In the genomic region with DNA sequence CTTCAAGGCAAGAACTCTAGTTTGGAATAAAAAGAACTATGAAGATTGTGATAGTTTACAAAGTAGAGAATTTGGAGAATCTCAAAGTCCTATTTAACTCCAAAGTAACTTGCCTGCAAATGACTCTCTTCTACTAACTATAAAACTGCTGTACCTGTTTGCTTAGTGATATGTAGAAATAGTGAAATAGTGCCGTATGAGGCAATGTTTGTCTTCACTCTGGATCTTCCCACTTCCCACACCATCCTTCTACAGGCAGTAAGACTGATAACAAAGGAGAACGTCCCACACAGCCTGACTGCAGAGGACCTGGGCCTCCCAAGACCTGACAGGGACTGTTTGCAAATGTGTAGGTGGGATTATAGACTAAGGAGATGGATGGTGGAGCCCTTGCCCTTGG, we compare ENCODE assay signal across 22 mouse cellular contexts.
DNase-seq lines count a peak whose midpoint lies in the region; ATAC-seq and TF ChIP-seq lines count a peak whose summit lies in the region.
"Had no signal": no experiment of that assay in that cellular context is flagged by ENCODE, and none has a peak within 500 bp of the region (broad histone marks: within the 10 kb centered on the region; RNA-seq: fewer than 3 reads in every experiment).

No protein-coding gene starts in this region.

- no peaks in the 10 kb centered on the region for H3K36me3 ChIP-seq in liver, adult 2 months (ENCODE audit: control insufficient read depth, insufficient read depth, low read length)
- H3K36me3 ChIP-seq in liver, embryonic 12.5 days = no peaks in the 10 kb centered on the region
- H3K36me3 ChIP-seq in liver, embryonic 16.5 days (ENCODE audit: control insufficient read depth, insufficient read depth) = no peaks in the 10 kb centered on the region
- H3K36me3 ChIP-seq in liver, embryonic 11.5 days (ENCODE audit: control insufficient read depth, insufficient read depth, low read length) = no peaks in the 10 kb centered on the region
- no peaks in the 10 kb centered on the region for H3K36me3 ChIP-seq in liver, postnatal 0 days (replicated peaks; ENCODE audit: insufficient read depth, low read length)
- H3K36me3 ChIP-seq: G1E had no signal

- H3K27me3 ChIP-seq in liver, adult 2 months (ENCODE audit: control insufficient read depth, insufficient read depth, low read length) = no peaks in the 10 kb centered on the region
- H3K27me3 ChIP-seq in liver, embryonic 12.5 days (replicated peaks) = no peaks in the 10 kb centered on the region
- H3K27me3 ChIP-seq in liver, embryonic 16.5 days (ENCODE audit: control insufficient read depth, insufficient read depth, low read depth, low read length) = no peaks in the 10 kb centered on the region
- H3K27me3 ChIP-seq in liver, embryonic 11.5 days (replicated peaks; ENCODE audit: control insufficient read depth, insufficient read depth, low read length) = no peaks in the 10 kb centered on the region
- no peaks in the 10 kb centered on the region for H3K27me3 ChIP-seq in liver, postnatal 0 days (ENCODE audit: insufficient read depth, low read length)
- H3K27me3 ChIP-seq: CH12.LX, Patski had no signal

- TF ChIP-seq EP300 in liver, postnatal 0 days (IDR thresholded peaks at IDR 0.05; ENCODE audit: low read depth) = no peak

- no peak for TF ChIP-seq POLR2A in liver, adult 2 months (IDR thresholded peaks at IDR 0.05; ENCODE audit: extremely low read depth, insufficient read depth, low read length)

- H3K9ac ChIP-seq in liver, adult 2 months (ENCODE audit: low read depth, low read length) = no peak overlapping the region
- H3K9ac ChIP-seq in liver, embryonic 12.5 days = no peak overlapping the region
- no peak overlapping the region for H3K9ac ChIP-seq in liver, embryonic 16.5 days (ENCODE audit: low read depth, low read length)
- no peak overlapping the region for H3K9ac ChIP-seq in liver, embryonic 11.5 days (ENCODE audit: low read depth, low read length)
- no peak overlapping the region for H3K9ac ChIP-seq in liver, postnatal 0 days (replicated peaks)

- no peak overlapping the region for H3K4me2 ChIP-seq in liver, embryonic 12.5 days
- H3K4me2 ChIP-seq in liver, embryonic 16.5 days (ENCODE audit: low read depth, low read length) = no peak overlapping the region
- no peak overlapping the region for H3K4me2 ChIP-seq in liver, embryonic 11.5 days
- no peak overlapping the region for H3K4me2 ChIP-seq in liver, postnatal 0 days (ENCODE audit: low read depth, low read length)

- peak; percentile 21 for DNase-seq in heart, adult 11 months
- no peak for DNase-seq in heart, adult 18-20 months
- DNase-seq in liver, adult 2 months (ENCODE audit: extremely low read depth, low read depth, low spot score) = peak; percentile 72
- DNase-seq in liver, embryonic 11.5 days (ENCODE audit: low spot score) = no peak
- DNase-seq in liver, postnatal 0 days = no peak
- DNase-seq in liver = no peak
- DNase-seq: adrenal gland, adult 2 months; adrenal gland, adult 8-10 months; adrenal gland, postnatal 10 days; adrenal gland, postnatal 14 days; adrenal gland, postnatal 25 days; adrenal gland, postnatal 36 days; B cell, adult 2 months; cerebellum, adult 11 months; cerebellum, adult 11-12 months had no signal

- H3K27ac ChIP-seq in liver, adult 2 months (replicated peaks; ENCODE audit: insufficient read depth, low read depth, low read length) = no peak overlapping the region
- H3K27ac ChIP-seq in liver, embryonic 12.5 days = no peak overlapping the region
- no peak overlapping the region for H3K27ac ChIP-seq in liver, embryonic 16.5 days (ENCODE audit: low read length)
- H3K27ac ChIP-seq in liver, embryonic 11.5 days (ENCODE audit: low read depth, low read length) = no peak overlapping the region
- H3K27ac ChIP-seq in liver, postnatal 0 days (ENCODE audit: low read depth) = no peak overlapping the region

- no peaks in the 10 kb centered on the region for H3K79me2 ChIP-seq in liver, adult 2 months (ENCODE audit: control insufficient read depth, insufficient read depth, low read length)

- H3K4me1 ChIP-seq in liver, adult 2 months (ENCODE audit: control insufficient read depth, insufficient read depth, low read length) = peaks cover 5% of the 10 kb centered on the region
- H3K4me1 ChIP-seq in liver, embryonic 12.5 days = peaks cover 3% of the 10 kb centered on the region; the same call in 1 of the 2 replicates
- H3K4me1 ChIP-seq in liver, embryonic 16.5 days (ENCODE audit: control insufficient read depth, low read depth, low read length) = no peaks in the 10 kb centered on the region
- H3K4me1 ChIP-seq in liver, embryonic 11.5 days (replicated peaks; ENCODE audit: control insufficient read depth, insufficient read depth, low read length) = peaks cover 3% of the 10 kb centered on the region; the same call in 1 of the 2 replicates
- no peaks in the 10 kb centered on the region for H3K4me1 ChIP-seq in liver, postnatal 0 days (ENCODE audit: insufficient read depth)

- no peak overlapping the region for H3K4me3 ChIP-seq in liver, adult 2 months (ENCODE audit: insufficient read depth, low read depth, low read length)
- no peak overlapping the region for H3K4me3 ChIP-seq in liver, embryonic 12.5 days
- H3K4me3 ChIP-seq in liver, embryonic 16.5 days (ENCODE audit: low read depth, low read length) = no peak overlapping the region
- H3K4me3 ChIP-seq in liver, embryonic 11.5 days (ENCODE audit: low read depth, low read length) = no peak overlapping the region
- no peak overlapping the region for H3K4me3 ChIP-seq in liver, postnatal 0 days (ENCODE audit: low read depth, low read length)

- H3K9me3 ChIP-seq in liver, embryonic 12.5 days (replicated peaks) = no peaks in the 10 kb centered on the region
- no peaks in the 10 kb centered on the region for H3K9me3 ChIP-seq in liver, embryonic 16.5 days (replicated peaks; ENCODE audit: control insufficient read depth, low read length)
- no peaks in the 10 kb centered on the region for H3K9me3 ChIP-seq in liver, embryonic 11.5 days (ENCODE audit: control insufficient read depth, low read length)
- no peaks in the 10 kb centered on the region for H3K9me3 ChIP-seq in liver, postnatal 0 days (ENCODE audit: low read length)
- H3K9me3 ChIP-seq: G1E had no signal

- TF ChIP-seq CTCF in liver, adult 2 months (IDR thresholded peaks at IDR 0.05; ENCODE audit: low read depth, low read length) = no peak
- no peak for TF ChIP-seq CTCF in liver, postnatal 0 days (IDR thresholded peaks at IDR 0.05; ENCODE audit: low read depth)

- no peak for ATAC-seq in liver, embryonic 12.5 days
- peak; percentile 30; the same call in 1 of the 2 replicates for ATAC-seq in liver, embryonic 16.5 days (ENCODE audit: low read depth)
- ATAC-seq in liver, embryonic 11.5 days (replicated peaks; ENCODE audit: low FRiP score) = no peak
- peak; percentile 50; the same call in 1 of the 2 replicates for ATAC-seq in liver, postnatal 0 days
- ATAC-seq: activated CD4-positive, CD25-positive, alpha-beta regulatory T cell, adult 4 months; CD4-positive, CD25-positive, alpha-beta regulatory T cell, adult 4 months; Patski had no signal

- WGBS in liver, adult 2 months = 14% methylated on average over 2 of the region's 2 CpGs
- WGBS in liver, embryonic 12.5 days (ENCODE audit: insufficient replicate concordance) = 33% methylated on average over 2 of the region's 2 CpGs
- WGBS in liver, embryonic 16.5 days (ENCODE audit: insufficient replicate concordance) = 40% methylated on average over 2 of the region's 2 CpGs
- 29% methylated on average over 2 of the region's 2 CpGs for WGBS in liver, embryonic 11.5 days
- 38% methylated on average over 2 of the region's 2 CpGs for WGBS in liver, postnatal 0 days (ENCODE audit: insufficient replicate concordance)

Comparison
In these comparisons a context has a peak if more than half of its experiments do, and no peak if none do; other contexts are left out.
1. DNase-seq: peak in heart, adult 11 months (single experiment) and liver, adult 2 months (single experiment); none in heart, adult 18-20 months (0 of 2), liver, embryonic 11.5 days (single experiment), liver, postnatal 0 days (single experiment) and liver (single experiment).
2. ATAC-seq: peak in liver, embryonic 16.5 days (single experiment) and liver, postnatal 0 days (single experiment); none in liver, embryonic 12.5 days (single experiment) and liver, embryonic 11.5 days (single experiment).